Mouse (Mus musculus): Measurements from ENCODE around the gene Olfr38. TPM values are rescaled to one million over a fixed set of nuclear protein-coding genes. Genes with fewer than 3 reads are reported as not detected.

Gene Olfr38
- polyA plus RNA-seq (2014; fragmentation: Illumina TruSeq; extraction: RNeasy Lipid Tissue Mini Kit (QIAGEN cat#74804); ENCODE audit: low read depth, low replicate concordance), result not detected

DNA sequence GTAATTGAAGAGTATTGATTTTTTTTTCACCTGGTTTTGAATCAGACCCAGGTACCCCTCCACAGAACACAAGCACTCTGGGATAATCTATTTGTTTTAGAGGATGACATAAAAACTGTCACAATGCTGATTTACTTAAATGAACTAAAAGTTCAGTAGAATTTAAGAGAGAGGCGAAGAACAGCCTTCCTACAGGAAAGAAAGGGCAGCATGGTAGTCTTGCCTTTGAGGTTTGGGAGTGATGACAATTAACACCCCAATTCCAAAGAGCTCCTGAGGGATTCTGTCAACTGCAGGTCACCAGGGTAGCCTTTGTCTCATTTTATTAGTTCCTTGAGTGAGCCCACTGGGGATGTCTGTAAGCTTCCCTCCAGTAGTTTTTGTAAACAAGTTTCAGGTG, at the start of gene Olfr38:
Gene Olfr38, plus strand, starts transcription at position 301 of the 400 bp plus-strand sequence.

GRCm38 (mm10) chr6:42709291-42710211, 46.7 kb upstream of the Olfr38 start, which contains the start of gene Tcaf1:
Gene Tcaf1 (minus strand): TSS chr6:42710088.

GRCm38 (mm10) chr6:42739071-42739470, 17.1 kb upstream of the Olfr38 start, which contains the start of gene Olfr453:
Gene Olfr453 (plus strand): TSS chr6:42739371.

DNA sequence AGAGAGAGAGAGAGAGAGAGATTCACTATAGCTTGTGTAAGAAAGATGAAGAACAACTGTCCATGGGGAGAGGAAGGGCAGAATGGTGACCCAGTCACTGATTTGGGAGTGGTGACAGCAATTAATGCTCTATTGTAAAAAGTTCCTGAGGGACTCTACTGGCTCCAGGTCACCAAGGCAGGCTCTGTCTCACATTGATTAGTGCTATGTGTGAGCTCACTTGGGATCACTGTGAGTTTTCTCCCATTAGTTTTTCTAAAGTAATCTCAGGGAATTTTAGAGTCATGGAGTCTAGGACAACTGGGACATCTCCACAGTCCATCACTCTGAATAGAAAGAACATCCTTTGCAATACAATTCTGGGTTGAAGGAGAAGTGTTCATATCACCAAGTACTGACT, 28.6 kb downstream of the Olfr38 start, which contains the start of gene Olfr452:
Gene Olfr452, plus strand, starts transcription at position 301 of the 400 bp plus-strand sequence.

DNA sequence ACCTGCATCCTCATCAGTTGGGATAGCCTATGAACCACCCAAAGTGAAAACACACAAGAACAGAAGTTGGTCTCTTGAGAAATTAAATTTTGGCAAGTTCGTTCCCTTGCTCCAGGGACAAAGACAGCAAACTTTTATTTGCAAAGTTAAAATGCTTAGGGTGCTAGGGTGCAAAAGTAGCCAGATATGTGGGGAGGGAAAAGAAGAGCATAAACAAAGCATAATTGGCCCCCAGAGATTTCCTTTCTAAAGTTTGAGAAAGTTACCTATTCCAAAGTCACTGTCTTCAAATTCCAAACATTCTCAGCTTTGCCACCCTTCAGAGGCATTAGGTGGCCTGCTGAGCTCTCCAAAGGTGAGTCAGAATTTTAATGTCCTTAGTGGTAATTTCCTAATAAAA, 55.4 kb downstream of the Olfr38 start, which contains the start of gene Olfr450:
Gene Olfr450, plus strand, starts transcription at position 301 of the 400 bp plus-strand sequence.

Other genes starting within 250 kb of the Olfr38 start
- not detected for gene Olfr455, start 208.8 kb upstream of the Olfr38 start, polyA plus RNA-seq (2014; fragmentation: Illumina TruSeq; extraction: RNeasy Lipid Tissue Mini Kit (QIAGEN cat#74804); ENCODE audit: low read depth, low replicate concordance)
- gene Tcaf3, start 158.7 kb upstream of the Olfr38 start, polyA plus RNA-seq (2014; fragmentation: Illumina TruSeq; extraction: RNeasy Lipid Tissue Mini Kit (QIAGEN cat#74804); ENCODE audit: low read depth, low replicate concordance), result not detected
- gene Tcaf2, start 111.2 kb upstream of the Olfr38 start, polyA plus RNA-seq (2014; fragmentation: Illumina TruSeq; extraction: RNeasy Lipid Tissue Mini Kit (QIAGEN cat#74804); ENCODE audit: low read depth, low replicate concordance), result 5.6 TPM
- 35.3 TPM for gene Tcaf1, start 46.3 kb upstream of the Olfr38 start, polyA plus RNA-seq (2014; fragmentation: Illumina TruSeq; extraction: RNeasy Lipid Tissue Mini Kit (QIAGEN cat#74804); ENCODE audit: low read depth, low replicate concordance)
- gene Olfr453, start 17.0 kb upstream of the Olfr38 start, polyA plus RNA-seq (2014; fragmentation: Illumina TruSeq; extraction: RNeasy Lipid Tissue Mini Kit (QIAGEN cat#74804); ENCODE audit: low read depth, low replicate concordance), result not detected
- gene Olfr452, start 28.7 kb downstream of the Olfr38 start, polyA plus RNA-seq (2014; fragmentation: Illumina TruSeq; extraction: RNeasy Lipid Tissue Mini Kit (QIAGEN cat#74804); ENCODE audit: low read depth, low replicate concordance), result not detected
- not detected for gene Olfr450, start 55.5 kb downstream of the Olfr38 start, polyA plus RNA-seq (2014; fragmentation: Illumina TruSeq; extraction: RNeasy Lipid Tissue Mini Kit (QIAGEN cat#74804); ENCODE audit: low read depth, low replicate concordance)
- gene Olfr449, start 78.0 kb downstream of the Olfr38 start, polyA plus RNA-seq (2014; fragmentation: Illumina TruSeq; extraction: RNeasy Lipid Tissue Mini Kit (QIAGEN cat#74804); ENCODE audit: low read depth, low replicate concordance), result not detected
- not detected for gene Olfr448, start 134.0 kb downstream of the Olfr38 start, polyA plus RNA-seq (2014; fragmentation: Illumina TruSeq; extraction: RNeasy Lipid Tissue Mini Kit (QIAGEN cat#74804); ENCODE audit: low read depth, low replicate concordance)
- gene Olfr447, start 152.5 kb downstream of the Olfr38 start, polyA plus RNA-seq (2014; fragmentation: Illumina TruSeq; extraction: RNeasy Lipid Tissue Mini Kit (QIAGEN cat#74804); ENCODE audit: low read depth, low replicate concordance), result not detected
- gene Olfr446, start 165.0 kb downstream of the Olfr38 start, polyA plus RNA-seq (2014; fragmentation: Illumina TruSeq; extraction: RNeasy Lipid Tissue Mini Kit (QIAGEN cat#74804); ENCODE audit: low read depth, low replicate concordance), result not detected
- not detected for gene Olfr444, start 192.7 kb downstream of the Olfr38 start, polyA plus RNA-seq (2014; fragmentation: Illumina TruSeq; extraction: RNeasy Lipid Tissue Mini Kit (QIAGEN cat#74804); ENCODE audit: low read depth, low replicate concordance)

Data from adipose tissue, adult 10 weeks (tissue).